Mouse (Mus musculus) liver, embryonic 11.5 days (tissue): ENCODE data around the gene Hist1h3c. TPM values are rescaled to one million over a fixed set of nuclear protein-coding genes. Genes with fewer than 3 reads are reported as not detected.
A peak's percentile ranks its signal among the peaks of the same experiment; 100 is the strongest.

ENCODE experiments used
- ATAC-seq: fragments of 200-750 bp; cut with Nextera tagmentation; replicated peaks from 2 replicates; pipeline ENCODE4 v1.8.0; 2017; ENCODE audit warnings: moderate number of reproducible peaks, mild to moderate bottlenecking, moderate TSS enrichment, moderate library complexity; ENCODE audit not compliant: low FRiP score
- DNase-seq: peaks from one replicate; pipeline ENCODE4 v3.0.0-alpha.2; 2017; ENCODE audit warnings: low spot score
- H3K27ac ChIP-seq: fragments of 300-500 bp; sonication (generic); 2 replicates; pipeline ENCODE4 v1.5.1; 2014; ENCODE audit warnings: mild to moderate bottlenecking, low read depth, low read length, control low read depth
- H3K27me3 ChIP-seq: fragments of 300-500 bp; sonication (generic); replicated peaks from 2 replicates; pipeline ENCODE4 v1.6.1; 2014; ENCODE audit warnings: low read length, mixed read lengths; ENCODE audit not compliant: control insufficient read depth, insufficient read depth
- H3K36me3 ChIP-seq: fragments of 300-500 bp; sonication (generic); 2 replicates; pipeline ENCODE4 v1.6.1; 2014; ENCODE audit warnings: mild to moderate bottlenecking, low read length, moderate library complexity, mixed read lengths; ENCODE audit not compliant: control insufficient read depth, insufficient read depth
- H3K4me1 ChIP-seq: fragments of 300-500 bp; sonication (generic); replicated peaks from 2 replicates; pipeline ENCODE4 v1.6.1; 2014; ENCODE audit warnings: low read length, mixed read lengths; ENCODE audit not compliant: control insufficient read depth, insufficient read depth
- H3K4me2 ChIP-seq: fragments of 300-500 bp; sonication (generic); 2 replicates; pipeline ENCODE4 v1.6.1; 2014; ENCODE audit warnings: mild to moderate bottlenecking, control low read depth, moderate library complexity
- H3K4me3 ChIP-seq: fragments of 300-500 bp; sonication (generic); 2 replicates; pipeline ENCODE4 v1.5.1; 2014; ENCODE audit warnings: low read depth, low read length, control low read depth
- H3K9ac ChIP-seq: fragments of 300-500 bp; sonication (generic); 2 replicates; pipeline ENCODE4 v1.6.1; 2014; ENCODE audit warnings: low read depth, low read length, control low read depth
- H3K9me3 ChIP-seq: fragments of 300-500 bp; sonication (generic); 2 replicates; pipeline ENCODE4 v1.6.1; 2016; ENCODE audit warnings: low read length, inconsistent platforms, mixed read lengths; ENCODE audit not compliant: control insufficient read depth
- WGBS: fragments of 180-500 bp; shearing (Covaris S2); extraction: QIAGEN DNeasy Blood & Tissue Kit; methylation state at CpG from one replicate; pipeline ENCODE4 v1.1.7; 2014; 5-methylcytosine and 5-hydroxymethylcytosine counted together
- polyA plus RNA-seq: library from polyadenylated mRNA; unstranded; fragments of >200 nt; fragmentation: Nextera tagmentation; extraction: Ambion mirVana; gene quantifications from 2 replicates; pipeline ENCODE4 v1.2.1, GENCODE M21; 2014

Gene Hist1h3c
- polyA plus RNA-seq, 1 experiment from 2014 or later, result 6.7 TPM

DNA sequence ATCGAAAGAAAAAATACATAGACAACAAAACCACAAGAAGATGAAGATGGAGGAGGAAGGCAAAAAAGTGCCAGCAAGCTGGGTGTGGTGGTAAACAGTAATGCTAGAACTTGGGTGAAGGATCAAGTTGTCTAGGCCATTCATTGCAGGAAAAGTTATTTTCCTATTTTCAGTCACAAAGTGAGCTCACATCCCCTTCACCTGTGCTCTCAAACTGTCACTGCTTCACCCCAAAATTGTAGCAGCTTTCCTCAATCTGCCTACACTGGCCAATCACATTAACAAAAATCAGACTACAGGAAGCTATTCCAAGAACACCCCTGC, 14.5 kb upstream of the Hist1h3c start:
- no peaks in the 10 kb centered on the region for H3K36me3 ChIP-seq
- H3K4me2 ChIP-seq, result peak overlapping the region; percentile 84
- no peaks in the 10 kb centered on the region for H3K27me3 ChIP-seq
- peak; percentile 60 for DNase-seq
- peak overlapping the region; percentile 99 for H3K27ac ChIP-seq
- ATAC-seq, result no peak
- 64% methylated on average over 1 of the region's 1 CpGs for WGBS
- peaks cover 42% of the 10 kb centered on the region for H3K4me1 ChIP-seq
- H3K9ac ChIP-seq, result peak overlapping the region; percentile 87
- H3K4me3 ChIP-seq, result peak overlapping the region; percentile 53; the same call in 1 of the 2 replicates
- no peaks in the 10 kb centered on the region for H3K9me3 ChIP-seq

DNA sequence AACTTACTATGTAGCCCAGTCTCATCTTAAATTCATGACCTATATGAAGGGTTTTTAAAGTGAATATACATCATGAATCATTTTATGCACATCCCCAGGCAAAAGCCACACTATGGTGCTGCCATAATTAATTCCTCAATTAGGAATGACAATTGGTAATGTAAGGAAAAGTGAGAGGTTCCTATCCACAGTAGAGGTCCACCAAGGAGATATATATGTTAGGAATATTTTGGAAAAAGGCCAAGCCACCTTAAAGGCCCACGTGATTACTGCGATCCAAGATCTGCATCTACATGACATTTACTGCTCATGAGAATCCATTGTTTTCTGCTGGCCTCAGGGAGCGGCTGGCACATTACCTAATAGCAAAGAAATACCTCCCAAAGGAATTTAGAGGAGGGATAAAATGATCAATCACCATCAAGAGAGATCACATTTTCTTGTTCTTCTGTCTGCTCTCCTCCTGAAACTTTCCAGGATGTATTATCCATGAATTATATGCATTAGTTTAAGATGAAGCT, 13.9 kb upstream of the Hist1h3c start:
- peaks cover 36% of the 10 kb centered on the region for H3K4me1 ChIP-seq
- ATAC-seq, result no peak
- 81% methylated on average over 3 of the region's 3 CpGs for WGBS
- DNase-seq, result no peak
- no peak overlapping the region for H3K4me3 ChIP-seq
- H3K27me3 ChIP-seq, result no peaks in the 10 kb centered on the region
- H3K36me3 ChIP-seq, result no peaks in the 10 kb centered on the region
- no peak overlapping the region for H3K9ac ChIP-seq
- peak overlapping the region; percentile 84; the same call in 1 of the 2 replicates for H3K4me2 ChIP-seq
- H3K27ac ChIP-seq, result peak overlapping the region; percentile 99
- no peaks in the 10 kb centered on the region for H3K9me3 ChIP-seq

DNA sequence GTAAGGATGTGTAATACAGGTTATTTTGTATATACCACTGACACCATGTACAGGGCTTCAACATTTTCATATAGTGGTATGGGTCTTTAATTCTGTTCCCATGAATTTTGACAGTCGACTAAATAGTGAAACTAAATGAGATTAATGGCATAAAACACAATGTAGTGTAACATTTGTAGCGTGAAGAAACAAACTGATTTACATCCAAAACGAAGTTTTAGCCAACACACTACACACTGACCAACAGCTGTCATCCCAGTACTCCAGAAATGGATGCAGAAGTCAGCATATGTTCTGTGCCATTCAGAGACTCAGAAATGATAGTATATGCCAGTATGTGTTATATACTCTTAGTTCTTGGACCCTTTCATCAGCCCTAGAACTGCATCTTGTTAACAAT, 12.5 kb upstream of the Hist1h3c start:
- Histone ChIP-seq H3K9me3 (no peaks in the 10 kb centered on the region), H3K9ac (peak overlapping the region; percentile 38), H3K4me1 (peaks cover 24% of the 10 kb centered on the region; the same call in 1 of the 2 replicates), H3K27ac (peak overlapping the region; percentile 99), H3K4me2 (peak overlapping the region; percentile 72), H3K4me3 (no peak overlapping the region), H3K27me3 (no peaks in the 10 kb centered on the region), H3K36me3 (no peaks in the 10 kb centered on the region)
- no peak for ATAC-seq
- WGBS, result 44% methylated on average over 3 of the region's 3 CpGs
- no peak for DNase-seq

DNA sequence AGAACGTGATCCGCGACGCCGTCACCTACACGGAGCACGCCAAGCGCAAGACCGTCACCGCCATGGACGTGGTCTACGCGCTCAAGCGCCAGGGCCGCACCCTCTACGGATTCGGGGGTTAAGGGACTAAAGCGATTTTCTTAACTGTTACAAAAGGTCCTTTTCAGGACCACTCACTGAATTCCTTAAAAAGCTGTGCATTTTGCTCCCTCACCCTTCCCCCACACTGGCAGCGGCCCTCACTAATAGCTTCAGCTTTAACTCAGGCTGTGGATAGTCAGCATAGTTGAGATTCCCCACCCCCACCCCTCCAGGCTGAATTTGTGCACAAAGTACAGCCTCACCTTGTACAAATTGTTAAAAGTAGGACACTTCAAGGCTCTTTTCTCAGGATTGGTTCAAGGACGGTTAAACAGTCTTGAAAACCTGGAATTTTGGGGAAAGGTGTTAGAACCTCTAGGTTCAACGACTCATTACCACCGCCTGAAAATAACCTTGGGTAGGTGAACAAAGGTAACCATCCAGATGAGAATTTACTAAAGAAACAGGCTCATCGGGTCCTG, 11.9 kb upstream of the Hist1h3c start:
- no peaks in the 10 kb centered on the region for H3K27me3 ChIP-seq
- DNase-seq (peak; percentile 76), ATAC-seq (peak; percentile 10)
- no peaks in the 10 kb centered on the region for H3K36me3 ChIP-seq
- peaks cover 22% of the 10 kb centered on the region; the same call in 1 of the 2 replicates for H3K4me1 ChIP-seq
- peak overlapping the region; percentile 75 for H3K9ac ChIP-seq
- peak overlapping the region; percentile 99 for H3K27ac ChIP-seq
- H3K4me2 ChIP-seq, result peak overlapping the region; percentile 72
- under 1% methylated on average over 17 of the region's 23 CpGs for WGBS
- H3K4me3 ChIP-seq, result peak overlapping the region; percentile 45
- no peaks in the 10 kb centered on the region for H3K9me3 ChIP-seq

DNA sequence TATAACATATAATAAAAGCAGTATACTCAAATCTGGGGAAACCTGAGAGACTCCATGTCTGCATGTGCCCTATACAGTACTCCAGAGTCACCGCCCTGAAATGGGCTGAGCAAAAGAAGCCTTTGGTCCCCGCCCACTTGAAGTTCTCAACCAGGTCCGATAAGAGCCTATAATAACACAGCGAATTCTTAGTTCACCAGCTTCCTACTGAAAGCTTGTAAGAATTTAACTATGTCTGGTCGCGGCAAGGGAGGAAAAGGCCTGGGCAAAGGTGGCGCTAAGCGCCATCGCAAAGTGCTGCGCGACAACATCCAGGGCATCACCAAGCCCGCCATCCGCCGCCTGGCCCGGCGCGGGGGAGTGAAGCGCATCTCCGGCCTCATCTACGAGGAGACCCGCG, 11.4 kb upstream of the Hist1h3c start, which contains the start of gene Hist1h4b:
Gene Hist1h4b, plus strand, starts transcription at position 224 of the 400 bp plus-strand sequence.
- DNase-seq, result peak; percentile 91
- Histone ChIP-seq H3K36me3 (no peaks in the 10 kb centered on the region), H3K27me3 (no peaks in the 10 kb centered on the region), H3K4me1 (peaks cover 22% of the 10 kb centered on the region; the same call in 1 of the 2 replicates), H3K4me3 (peak within 1 kb of the TSS; percentile 45), H3K9ac (peak within 1 kb of the TSS; percentile 75), H3K27ac (peak within 1 kb of the TSS; percentile 99), H3K4me2 (peak within 1 kb of the TSS; percentile 72), H3K9me3 (no peaks in the 10 kb centered on the region)
- 0% methylated on average over 17 of the region's 22 CpGs for WGBS
- ATAC-seq, result peak; percentile 68

DNA sequence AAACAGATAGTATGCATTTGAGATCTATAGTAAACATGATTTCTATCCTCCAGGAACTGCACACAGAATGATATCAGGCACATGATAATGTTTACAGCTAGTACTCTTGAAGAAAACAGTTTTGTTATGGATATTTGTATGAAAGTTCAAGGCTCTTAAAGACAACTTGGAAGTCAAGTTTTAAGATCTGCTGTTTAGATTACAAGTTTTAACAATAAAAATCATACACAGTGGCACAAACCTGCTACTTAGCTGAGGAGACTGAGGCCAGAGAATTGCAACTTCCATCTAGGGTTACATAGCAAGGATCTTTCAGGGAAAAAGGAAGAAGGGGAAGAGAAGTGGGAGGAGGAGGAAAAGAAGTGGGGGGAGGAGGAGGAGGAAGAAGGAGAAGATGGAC, 9.6 kb upstream of the Hist1h3c start:
- no peak overlapping the region for H3K9ac ChIP-seq

DNA sequence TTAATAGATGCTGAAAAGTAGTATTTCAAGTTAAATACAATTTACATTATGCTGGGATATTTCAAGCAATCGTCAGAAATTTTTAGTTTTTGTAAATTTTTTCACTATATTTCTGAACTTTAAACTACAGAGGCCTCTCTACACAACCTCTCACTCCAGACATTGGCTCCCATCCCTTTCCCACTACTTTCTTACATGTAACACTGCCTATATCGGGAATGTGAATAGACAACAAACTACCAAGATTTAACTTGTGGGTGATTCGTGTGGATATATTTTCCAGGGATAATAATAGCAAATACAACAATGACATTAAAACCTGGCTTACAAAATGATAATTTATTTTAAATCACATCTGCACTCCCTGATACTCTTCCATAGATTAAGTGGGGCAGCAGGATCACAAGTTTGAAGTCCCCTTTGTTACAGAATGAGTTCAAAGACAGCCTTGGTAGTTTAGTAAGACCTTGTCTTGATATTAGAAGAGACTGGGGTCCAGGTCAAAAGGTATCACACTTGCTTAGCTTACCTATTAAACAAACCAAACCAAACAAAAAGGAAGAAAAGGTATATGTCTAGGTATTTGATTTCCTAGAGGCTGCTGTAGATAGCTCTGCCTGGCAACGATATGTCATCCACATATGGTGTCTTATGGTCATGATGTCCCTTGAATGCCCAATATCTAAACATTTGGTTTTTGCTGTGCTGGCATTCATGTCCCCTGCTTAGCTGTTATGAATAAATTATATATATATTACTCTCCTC, 8.1 kb upstream of the Hist1h3c start:
- H3K27me3 ChIP-seq, result no peaks in the 10 kb centered on the region
- peak overlapping the region; percentile 47 for H3K4me3 ChIP-seq
- WGBS, result 50% methylated on average over 4 of the region's 4 CpGs
- H3K27ac ChIP-seq, result peak overlapping the region; percentile 86
- peaks cover 14% of the 10 kb centered on the region for H3K4me1 ChIP-seq
- H3K36me3 ChIP-seq, result no peaks in the 10 kb centered on the region
- no peak for DNase-seq
- H3K4me2 ChIP-seq, result peak overlapping the region; percentile 57
- peak overlapping the region; percentile 48; the same call in 1 of the 2 replicates for H3K9ac ChIP-seq
- no peak for ATAC-seq
- no peaks in the 10 kb centered on the region for H3K9me3 ChIP-seq

More for the DNA sequence above, 9.6 kb upstream of the Hist1h3c start:
- Histone ChIP-seq H3K4me3 (no peak overlapping the region), H3K4me1 (peaks cover 18% of the 10 kb centered on the region; the same call in 1 of the 2 replicates), H3K36me3 (no peaks in the 10 kb centered on the region), H3K4me2 (no peak overlapping the region), H3K27ac (peak overlapping the region; percentile 63), H3K27me3 (no peaks in the 10 kb centered on the region), H3K9me3 (no peaks in the 10 kb centered on the region)
- ATAC-seq (no peak), DNase-seq (no peak)

DNA sequence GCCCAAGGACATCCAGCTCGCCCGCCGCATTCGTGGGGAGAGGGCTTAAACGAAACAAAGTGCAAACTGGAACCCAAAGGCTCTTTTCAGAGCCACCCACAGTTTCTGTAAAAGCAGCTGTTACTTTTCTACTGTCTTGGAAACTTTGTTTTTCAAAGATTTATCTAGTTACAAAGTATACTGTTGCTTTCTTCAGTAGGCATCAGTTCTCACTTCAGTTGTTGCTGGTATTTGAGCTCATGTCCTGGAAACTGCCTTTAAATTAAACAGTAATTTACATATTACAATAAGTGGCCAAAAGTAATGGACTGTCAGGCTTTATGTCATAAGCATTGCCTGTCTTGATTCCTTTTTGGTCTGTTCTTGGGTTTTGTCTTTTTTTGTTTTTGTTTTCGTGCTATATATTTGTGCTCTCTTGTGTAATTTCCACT, 7.4 kb upstream of the Hist1h3c start:
- ATAC-seq (no peak), DNase-seq (no peak)
- Histone ChIP-seq H3K27ac (peak overlapping the region; percentile 86), H3K9me3 (no peaks in the 10 kb centered on the region), H3K4me3 (peak overlapping the region; percentile 47), H3K4me1 (peaks cover 18% of the 10 kb centered on the region), H3K4me2 (peak overlapping the region; percentile 57), H3K36me3 (no peaks in the 10 kb centered on the region), H3K27me3 (no peaks in the 10 kb centered on the region), H3K9ac (peak overlapping the region; percentile 82)
- 4% methylated on average over 6 of the region's 6 CpGs for WGBS
